Mouse (Mus musculus): ENCODE results near the gene Rbks. TPM values are rescaled to one million over a fixed set of nuclear protein-coding genes. Genes with fewer than 3 reads are reported as not detected.
A peak's percentile ranks its signal among the peaks of the same experiment; 100 is the strongest.

Gene Rbks
- polyA plus RNA-seq (2016; fragmentation: Nextera tagmentation; extraction: Ambion mirVana), result 1.7 and 2.5 TPM in 2 replicates

GRCm38 (mm10) chr5:31696971-31697643, at the start of gene Rbks:
Gene Rbks, minus strand, starts transcription at chr5:31697627.
- peak within 1 kb of the TSS; percentile 73 for H3K9ac ChIP-seq
- H3K4me2 ChIP-seq (replicated peaks), result peak within 1 kb of the TSS; percentile 77
- 10% methylated on average over 17 of the region's 18 CpGs for WGBS
- ATAC-seq (ENCODE audit: insufficient number of reproducible peaks, insufficient read depth, low FRiP score, low TSS enrichment), result no peak; the same call in 1 of the 2 replicates
- no peaks in the 10 kb centered on the region for H3K36me3 ChIP-seq
- no peaks in the 10 kb centered on the region for H3K9me3 ChIP-seq
- H3K27ac ChIP-seq, result peak within 1 kb of the TSS; percentile 82
- H3K4me3 ChIP-seq, result peak within 1 kb of the TSS; percentile 75
- no peaks in the 10 kb centered on the region for H3K27me3 ChIP-seq
- peaks cover 9% of the 10 kb centered on the region; the same call in 1 of the 2 replicates for H3K4me1 ChIP-seq

- WGBS, result 70% methylated on average over 4 of the region's 4 CpGs
- Histone ChIP-seq H3K27me3 (no peaks in the 10 kb centered on the region), H3K4me2 (replicated peaks) (no peak overlapping the region), H3K4me1 (no peaks in the 10 kb centered on the region), H3K9me3 (no peaks in the 10 kb centered on the region), H3K4me3 (no peak overlapping the region), H3K36me3 (no peaks in the 10 kb centered on the region), H3K27ac (no peak overlapping the region), H3K9ac (no peak overlapping the region)
- ATAC-seq (ENCODE audit: insufficient number of reproducible peaks, insufficient read depth, low FRiP score, low TSS enrichment), result no peak
Measured at GRCm38 (mm10) chr5:31742521-31743031, 45.1 kb upstream of the Rbks start.

- Histone ChIP-seq H3K9me3 (no peaks in the 10 kb centered on the region), H3K4me3 (no peak overlapping the region), H3K4me1 (no peaks in the 10 kb centered on the region), H3K27ac (no peak overlapping the region), H3K27me3 (no peaks in the 10 kb centered on the region), H3K9ac (no peak overlapping the region), H3K36me3 (no peaks in the 10 kb centered on the region), H3K4me2 (replicated peaks) (no peak overlapping the region)
- ATAC-seq (ENCODE audit: insufficient number of reproducible peaks, insufficient read depth, low FRiP score, low TSS enrichment), result no peak
- 93% methylated on average over 1 of the region's 1 CpGs for WGBS
Measured at GRCm38 (mm10) chr5:31741931-31742330, 44.5 kb upstream of the Rbks start.

GRCm38 (mm10) chr5:31732644-31733338, 35.4 kb upstream of the Rbks start:
- no peaks in the 10 kb centered on the region for H3K36me3 ChIP-seq
- ATAC-seq (ENCODE audit: insufficient number of reproducible peaks, insufficient read depth, low FRiP score, low TSS enrichment), result no peak
- no peaks in the 10 kb centered on the region for H3K9me3 ChIP-seq
- H3K27me3 ChIP-seq, result no peaks in the 10 kb centered on the region
- WGBS, result 45% methylated on average over 3 of the region's 3 CpGs
- H3K9ac ChIP-seq, result no peak overlapping the region
- no peak overlapping the region for H3K4me3 ChIP-seq
- no peak overlapping the region for H3K4me2 ChIP-seq (replicated peaks)
- no peak overlapping the region for H3K27ac ChIP-seq
- no peaks in the 10 kb centered on the region for H3K4me1 ChIP-seq

GRCm38 (mm10) chr5:31727456-31727855, 30.0 kb upstream of the Rbks start:
- no peak for ATAC-seq (ENCODE audit: insufficient number of reproducible peaks, insufficient read depth, low FRiP score, low TSS enrichment)
- Histone ChIP-seq H3K4me3 (no peak overlapping the region), H3K9me3 (no peaks in the 10 kb centered on the region), H3K9ac (no peak overlapping the region), H3K4me1 (no peaks in the 10 kb centered on the region), H3K36me3 (no peaks in the 10 kb centered on the region), H3K27me3 (no peaks in the 10 kb centered on the region), H3K4me2 (replicated peaks) (no peak overlapping the region), H3K27ac (no peak overlapping the region)
- WGBS, result 87% methylated on average over 5 of the region's 5 CpGs

GRCm38 (mm10) chr5:31725885-31726284, 28.5 kb upstream of the Rbks start:
- no peak overlapping the region for H3K4me3 ChIP-seq
- no peaks in the 10 kb centered on the region for H3K36me3 ChIP-seq
- no peak for ATAC-seq (ENCODE audit: insufficient number of reproducible peaks, insufficient read depth, low FRiP score, low TSS enrichment)
- 86% methylated on average over 2 of the region's 2 CpGs for WGBS
- H3K4me2 ChIP-seq (replicated peaks), result no peak overlapping the region
- no peaks in the 10 kb centered on the region for H3K9me3 ChIP-seq
- no peak overlapping the region for H3K9ac ChIP-seq
- H3K4me1 ChIP-seq, result no peaks in the 10 kb centered on the region
- H3K27me3 ChIP-seq, result no peaks in the 10 kb centered on the region
- no peak overlapping the region for H3K27ac ChIP-seq

- Histone ChIP-seq H3K9ac (no peak overlapping the region), H3K4me2 (replicated peaks) (no peak overlapping the region), H3K4me1 (no peaks in the 10 kb centered on the region), H3K36me3 (no peaks in the 10 kb centered on the region), H3K27me3 (no peaks in the 10 kb centered on the region), H3K27ac (no peak overlapping the region), H3K9me3 (no peaks in the 10 kb centered on the region), H3K4me3 (no peak overlapping the region)
- 70% methylated on average over 6 of the region's 6 CpGs for WGBS
- no peak for ATAC-seq (ENCODE audit: insufficient number of reproducible peaks, insufficient read depth, low FRiP score, low TSS enrichment)
Measured at GRCm38 (mm10) chr5:31724519-31724918, 27.1 kb upstream of the Rbks start.

- no peak overlapping the region for H3K9ac ChIP-seq
- no peak overlapping the region for H3K4me3 ChIP-seq
- ATAC-seq (ENCODE audit: insufficient number of reproducible peaks, insufficient read depth, low FRiP score, low TSS enrichment), result no peak
- no peak overlapping the region for H3K4me2 ChIP-seq (replicated peaks)
- WGBS, result 87% methylated on average over 4 of the region's 4 CpGs
- no peaks in the 10 kb centered on the region for H3K9me3 ChIP-seq
- H3K27me3 ChIP-seq, result no peaks in the 10 kb centered on the region
- no peaks in the 10 kb centered on the region for H3K36me3 ChIP-seq
- no peaks in the 10 kb centered on the region for H3K4me1 ChIP-seq
- no peak overlapping the region for H3K27ac ChIP-seq
Measured at GRCm38 (mm10) chr5:31715486-31716150, 18.2 kb upstream of the Rbks start.

- Histone ChIP-seq H3K9ac (no peak overlapping the region), H3K9me3 (0 out of 2 replicates have a peak, but pooled peaks cover 3% of the 10 kb centered on the region), H3K4me2 (replicated peaks) (no peak overlapping the region), H3K36me3 (no peaks in the 10 kb centered on the region), H3K4me3 (no peak overlapping the region), H3K4me1 (no peaks in the 10 kb centered on the region), H3K27me3 (no peaks in the 10 kb centered on the region), H3K27ac (no peak overlapping the region)
- 76% methylated on average over 5 of the region's 5 CpGs for WGBS
- no peak for ATAC-seq (ENCODE audit: insufficient number of reproducible peaks, insufficient read depth, low FRiP score, low TSS enrichment)
Measured at GRCm38 (mm10) chr5:31713841-31714264, 16.4 kb upstream of the Rbks start.

GRCm38 (mm10) chr5:31713280-31713711, 15.9 kb upstream of the Rbks start:
- Histone ChIP-seq H3K27me3 (no peaks in the 10 kb centered on the region), H3K4me1 (no peaks in the 10 kb centered on the region), H3K36me3 (no peaks in the 10 kb centered on the region), H3K9me3 (0 out of 2 replicates have a peak, but pooled peaks cover 3% of the 10 kb centered on the region), H3K4me2 (replicated peaks) (no peak overlapping the region), H3K9ac (no peak overlapping the region), H3K27ac (no peak overlapping the region), H3K4me3 (no peak overlapping the region)
- ATAC-seq (ENCODE audit: insufficient number of reproducible peaks, insufficient read depth, low FRiP score, low TSS enrichment), result no peak
- 76% methylated on average over 2 of the region's 2 CpGs for WGBS

- Histone ChIP-seq H3K4me3 (no peak overlapping the region), H3K27me3 (no peaks in the 10 kb centered on the region), H3K9ac (no peak overlapping the region), H3K4me1 (no peaks in the 10 kb centered on the region), H3K36me3 (no peaks in the 10 kb centered on the region), H3K9me3 (0 out of 2 replicates have a peak, but pooled peaks cover 3% of the 10 kb centered on the region), H3K4me2 (replicated peaks) (no peak overlapping the region), H3K27ac (no peak overlapping the region)
- WGBS, result 76% methylated on average over 1 of the region's 1 CpGs
- no peak for ATAC-seq (ENCODE audit: insufficient number of reproducible peaks, insufficient read depth, low FRiP score, low TSS enrichment)
Measured at GRCm38 (mm10) chr5:31709389-31709788, 12.0 kb upstream of the Rbks start.
